Mouse (Mus musculus) urinary bladder, postnatal 4 days (tissue): ENCODE data around the gene Pomt2.

Source experiments
- DNase-seq, 2 experiments: peaks; one replicate each; pipeline ENCODE4 v3.0.0; 2021 to 2022; ENCODE audit warnings: low spot score in 2 of 2

Gene Pomt2

DNA sequence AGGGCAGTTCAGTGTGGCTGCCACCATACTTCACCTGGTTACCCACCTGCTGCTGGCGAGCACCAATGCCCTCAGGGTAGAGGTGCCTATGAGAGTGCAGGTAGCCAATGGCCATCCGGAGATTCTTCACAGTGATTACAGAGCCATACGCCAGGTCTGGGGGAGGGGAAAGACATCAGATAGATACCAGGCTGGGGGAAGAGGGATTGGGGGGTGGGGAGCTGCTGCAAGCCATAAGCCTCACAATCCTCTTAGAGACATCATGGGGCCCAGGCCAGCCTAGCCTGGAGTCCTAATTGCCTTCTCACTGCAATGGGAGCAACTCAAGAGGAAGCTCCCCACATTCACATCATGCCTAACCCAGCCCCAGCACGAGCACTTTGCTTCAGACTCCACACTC is 20.5 kb downstream of the Pomt2 start:
- DNase-seq, result no peak

GRCm38 (mm10) chr12:87121918-87122589 is 25.7 kb downstream of the Pomt2 start:
- no peak for DNase-seq

GRCm38 (mm10) chr12:87107357-87107977 is 40.3 kb downstream of the Pomt2 start:
- no peak for DNase-seq

GRCm38 (mm10) chr12:87104796-87105195 is 43.0 kb downstream of the Pomt2 start:
- no peak for DNase-seq

DNA sequence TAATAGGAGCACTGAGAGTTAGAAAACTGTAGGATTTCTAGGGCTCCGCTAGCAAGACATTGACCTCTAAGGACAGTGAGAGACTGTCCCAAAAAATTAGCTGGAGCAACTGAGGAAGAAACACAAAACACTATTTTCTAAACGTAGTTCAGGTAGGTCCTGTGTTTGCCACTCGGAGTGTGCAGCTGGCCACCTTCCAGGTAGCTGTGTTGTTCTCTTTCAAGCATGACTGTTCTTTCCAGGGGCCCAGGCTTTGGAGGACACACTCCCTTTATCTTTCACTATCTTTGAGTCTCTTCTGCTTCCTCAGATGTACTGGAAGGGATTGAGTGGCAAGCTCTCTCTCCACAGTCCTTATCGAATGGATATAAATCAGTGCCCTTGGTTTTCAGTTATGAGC is 44.3 kb downstream of the Pomt2 start:
- no peak for DNase-seq

DNA sequence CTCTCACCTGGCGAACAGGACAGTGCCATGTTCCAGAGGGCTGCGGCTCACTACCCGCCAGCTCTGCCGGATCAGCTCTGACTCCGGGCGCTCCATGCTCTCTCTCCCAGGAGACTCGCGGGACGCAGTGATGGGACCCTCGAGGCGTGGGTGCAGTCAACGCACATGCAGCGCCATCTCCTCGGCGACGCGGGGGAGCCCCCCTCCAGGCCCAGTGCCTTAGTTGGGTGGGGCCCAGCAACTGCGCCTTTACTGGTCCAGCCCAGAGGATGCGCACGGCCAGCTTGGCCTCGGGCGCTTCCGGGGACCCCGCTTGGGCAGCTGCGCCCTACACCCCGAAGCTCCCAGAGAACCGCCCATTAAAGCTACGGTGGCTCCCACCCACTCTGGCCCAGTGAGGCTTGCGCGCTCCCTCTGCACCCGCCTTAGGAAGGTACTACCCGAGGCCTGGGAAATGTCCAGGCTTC is 45.6 kb downstream of the Pomt2 start, which contains the start of gene Ngb:
Ngb (minus strand) TSS at position 375 of the 467 bp plus-strand sequence.
- no peak for DNase-seq

GRCm38 (mm10) chr12:87100331-87100730 is 47.4 kb downstream of the Pomt2 start:
- no peak for DNase-seq

DNA sequence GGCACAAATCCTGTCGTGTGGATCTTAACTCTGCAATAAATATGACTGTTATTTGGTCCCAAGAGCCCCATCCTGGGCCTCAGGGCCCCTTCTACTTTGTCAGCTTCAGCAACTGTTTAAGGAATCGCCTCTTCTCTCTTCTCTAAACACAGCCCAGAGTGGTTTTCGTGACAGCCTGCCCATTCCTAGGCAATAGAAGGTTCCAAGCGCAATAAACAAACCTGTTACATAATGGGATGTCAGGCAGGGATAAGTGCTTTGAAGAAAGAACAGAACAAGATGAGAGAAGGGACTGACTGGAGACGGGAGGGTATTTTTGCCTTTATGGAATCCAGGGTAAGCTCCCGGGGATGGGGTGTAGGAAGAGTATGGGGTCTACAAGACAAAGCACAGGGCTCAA is 54.1 kb downstream of the Pomt2 start:
- no peak for DNase-seq

DNA sequence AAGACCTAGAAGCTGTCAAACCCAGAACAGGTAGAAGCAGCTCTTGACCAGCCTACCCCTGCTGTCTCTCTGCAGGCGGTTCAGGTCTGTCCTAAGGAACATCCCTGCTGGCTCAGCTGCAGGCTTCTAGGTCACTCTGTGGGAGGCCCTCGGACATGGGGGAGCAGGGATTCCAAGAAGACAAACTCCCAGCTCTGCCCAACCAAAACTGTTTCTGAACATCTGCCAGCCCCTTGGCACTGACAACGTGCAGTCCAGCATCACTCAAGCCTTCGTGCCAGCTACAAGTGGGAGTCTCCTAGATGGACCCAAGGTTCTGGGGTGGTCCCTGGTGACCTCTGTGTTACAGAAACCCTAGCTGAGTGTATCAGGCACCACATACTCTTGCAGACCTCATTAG is 54.5 kb downstream of the Pomt2 start:
- peak in 1 of 2 experiments; percentile 37 for DNase-seq

DNA sequence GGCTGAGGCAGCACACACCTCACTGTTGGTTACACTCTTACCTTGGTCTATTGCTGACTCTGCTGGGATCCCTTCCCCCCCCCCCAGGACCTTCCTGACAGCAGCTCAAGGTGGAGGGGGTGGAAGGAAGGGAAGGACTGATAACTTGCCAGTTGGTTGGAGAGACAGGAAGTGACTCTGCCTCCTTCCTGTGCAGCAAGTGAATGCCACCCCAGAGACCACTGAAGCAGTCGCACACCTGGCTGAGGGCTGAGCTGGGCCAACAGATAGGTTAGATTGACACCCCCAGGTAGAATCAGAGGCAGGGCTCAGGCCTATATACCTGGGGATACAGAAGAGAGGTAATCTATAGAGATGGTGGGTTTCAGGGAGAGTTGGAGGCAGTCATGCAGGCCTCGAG is 55.9 kb downstream of the Pomt2 start:
- DNase-seq, result no peak

DNA sequence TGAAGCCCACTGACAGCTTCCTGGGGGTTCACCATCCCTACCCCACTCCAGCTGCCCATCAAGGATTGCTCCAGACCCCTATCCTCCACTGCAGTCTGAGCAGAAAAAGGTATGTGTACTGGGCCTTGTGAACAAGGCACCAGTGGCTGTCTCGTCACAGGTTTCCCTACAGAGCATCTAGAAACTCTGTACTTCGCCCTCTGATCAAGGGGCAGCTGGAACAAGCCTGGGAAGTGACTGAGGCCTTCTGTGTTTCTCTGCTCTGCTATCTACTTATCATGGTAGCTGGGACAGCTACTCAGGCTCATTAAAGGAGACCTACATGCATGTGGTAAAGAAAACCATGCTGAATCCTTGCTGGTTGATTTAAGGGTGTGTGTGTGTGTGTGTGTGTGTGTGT is 58.1 kb downstream of the Pomt2 start:
- no peak for DNase-seq

- DNase-seq, result no peak
Observed at GRCm38 (mm10) chr12:87089255-87089654, 58.5 kb downstream of the Pomt2 start.

DNA sequence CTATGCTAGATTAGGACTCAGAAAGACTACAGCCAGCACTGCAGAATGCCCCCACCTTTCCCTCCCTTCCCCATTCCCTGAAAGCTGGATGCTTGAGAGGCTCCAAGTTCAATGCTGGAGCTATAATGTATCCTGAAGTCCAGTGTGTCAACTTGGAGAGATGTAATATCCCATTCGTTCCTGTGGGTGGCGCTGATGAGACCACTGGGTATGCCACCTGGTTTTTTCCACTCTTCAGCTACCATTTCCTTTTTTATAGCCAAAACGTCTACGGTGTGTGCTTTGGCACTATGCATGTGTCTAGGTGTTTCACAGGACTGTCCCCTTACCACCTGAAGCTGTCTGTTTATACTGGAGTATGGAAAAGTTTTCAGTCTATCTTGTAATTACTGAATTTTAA is 59.4 kb downstream of the Pomt2 start:
- no peak for DNase-seq

- DNase-seq, result no peak
Observed at GRCm38 (mm10) chr12:87087236-87087635, 60.5 kb downstream of the Pomt2 start.

GRCm38 (mm10) chr12:87082797-87083196 is 65.0 kb downstream of the Pomt2 start:
- no peak for DNase-seq

DNA sequence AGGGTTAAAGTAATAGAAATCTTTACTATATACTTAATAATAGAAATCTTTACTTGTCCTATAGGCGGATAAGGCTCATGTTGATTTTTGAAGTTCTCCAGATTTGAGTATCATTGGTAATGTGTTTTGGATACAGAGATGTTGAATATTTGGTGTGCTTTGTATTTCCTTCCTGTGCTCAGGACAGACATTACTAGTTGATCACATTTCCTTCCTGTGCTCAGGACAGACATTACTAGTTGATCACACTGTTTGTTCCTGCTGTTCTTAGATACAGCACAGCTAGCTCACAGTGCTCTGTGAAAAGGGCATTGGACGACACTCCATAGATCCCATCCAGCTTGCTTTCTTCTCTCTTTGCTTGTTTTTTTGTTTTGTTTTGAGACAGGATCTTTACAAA is 71.2 kb downstream of the Pomt2 start:
- no peak for DNase-seq

DNA sequence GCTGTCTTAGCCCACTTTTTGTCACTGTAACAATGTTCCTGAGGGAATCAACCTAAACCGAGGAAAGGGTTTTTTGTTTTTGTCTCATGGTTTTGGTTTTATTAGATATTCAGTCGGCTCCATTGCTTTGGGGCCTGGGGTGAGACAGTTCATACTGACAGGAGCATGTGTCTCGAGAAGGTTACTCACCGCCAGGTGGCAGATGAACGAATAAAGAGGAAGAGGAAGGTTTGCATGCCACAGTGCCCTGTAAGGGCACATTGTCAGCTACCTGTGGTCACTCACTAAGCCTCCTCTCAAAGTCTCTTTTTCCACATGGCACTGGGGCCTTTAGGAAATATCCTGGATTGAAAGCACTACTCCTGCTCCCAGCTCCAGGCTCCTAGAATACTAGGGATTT is 77.2 kb downstream of the Pomt2 start:
- DNase-seq, result no peak

GRCm38 (mm10) chr12:87066429-87066828 is 81.3 kb downstream of the Pomt2 start:
- DNase-seq, result no peak

DNA sequence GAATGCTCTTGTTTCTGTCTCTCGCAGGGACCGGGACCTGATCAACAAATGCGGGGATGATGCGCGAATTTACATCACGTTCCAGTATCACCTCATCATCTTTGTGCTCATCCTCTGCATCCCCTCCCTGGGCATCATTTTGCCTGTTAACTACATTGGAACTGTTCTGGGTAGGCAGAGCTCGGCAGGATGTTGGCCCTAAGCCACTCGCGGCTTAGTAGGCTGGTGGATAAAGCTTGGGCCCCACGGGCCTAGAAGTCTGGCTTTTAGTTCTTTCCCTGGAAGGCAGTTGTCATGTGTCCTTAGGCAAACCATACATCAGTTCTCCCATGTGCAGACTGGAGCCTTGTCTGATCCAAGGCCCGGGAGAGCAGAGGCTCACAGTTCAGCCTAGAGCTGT is 82.3 kb downstream of the Pomt2 start:
- DNase-seq, result no peak

- no peak for DNase-seq
Observed at GRCm38 (mm10) chr12:87057066-87057465, 90.7 kb downstream of the Pomt2 start.
